Mouse (Mus musculus): Measurements from ENCODE around the gene Olfr161.
"Not testable (repeated sequence)": the region's sequence is repeated elsewhere in the genome, so short reads cannot be mapped to it uniquely, and the experiment has no call there.

- TF ChIP-seq REST (IDR thresholded peaks at IDR 0.05; ENCODE audit: insufficient read depth, insufficient read length); POLR2A (IDR thresholded peaks at IDR 0.05; ENCODE audit: insufficient read length, low read depth); CEBPB (IDR thresholded peaks at IDR 0.05; ENCODE audit: insufficient read depth, poor library complexity, severe bottlenecking); POLR2AphosphoS2 (IDR thresholded peaks at IDR 0.05; ENCODE audit: insufficient read length, low read depth); MAX (IDR thresholded peaks at IDR 0.05; ENCODE audit: low read depth); TCF12 (IDR thresholded peaks at IDR 0.05; ENCODE audit: insufficient read depth, poor library complexity, severe bottlenecking); USF1 (IDR thresholded peaks at IDR 0.05; ENCODE audit: low read depth); TCF3 (IDR thresholded peaks at IDR 0.05; ENCODE audit: insufficient read length, low read depth); SRF (IDR thresholded peaks at IDR 0.05; ENCODE audit: control insufficient read depth, insufficient read length, low read depth): not testable (repeated sequence)
Measured at GRCm38 (mm10) chr16:3631376-3631775, 40.5 kb downstream of the Olfr161 start.

All from myocyte (in vitro differentiated cells).